Mouse (Mus musculus) embryonic facial prominence, embryonic 12.5 days (tissue): ENCODE results near the gene Abcb8. TPM values are rescaled to one million over a fixed set of nuclear protein-coding genes. Genes with fewer than 3 reads are reported as not detected.

ENCODE experiments used
- ATAC-seq: fragments of 200-750 bp; cut with Nextera tagmentation; 2 replicates; pipeline ENCODE4 v1.8.0; 2017; ENCODE audit not compliant: insufficient number of reproducible peaks, insufficient read depth, low FRiP score, low TSS enrichment
- H3K27ac ChIP-seq: fragments of 300-500 bp; sonication (generic); 2 replicates; pipeline ENCODE4 v1.5.1; 2016; ENCODE audit warnings: mild to moderate bottlenecking
- H3K27me3 ChIP-seq: fragments of 300-500 bp; sonication (generic); 2 replicates; pipeline ENCODE4 v1.6.1; 2016; ENCODE audit warnings: mild to moderate bottlenecking, moderate library complexity
- H3K36me3 ChIP-seq: fragments of 300-500 bp; sonication (generic); 2 replicates; pipeline ENCODE4 v1.6.1; 2016; ENCODE audit warnings: mild to moderate bottlenecking
- H3K4me1 ChIP-seq: fragments of 300-500 bp; sonication (generic); 2 replicates; pipeline ENCODE4 v1.6.1; 2016
- H3K4me2 ChIP-seq: fragments of 300-500 bp; sonication (generic); replicated peaks from 2 replicates; pipeline ENCODE4 v1.6.1; 2016; ENCODE audit warnings: mild to moderate bottlenecking, moderate library complexity
- H3K4me3 ChIP-seq: fragments of 300-500 bp; sonication (generic); 2 replicates; pipeline ENCODE4 v1.5.1; 2016; ENCODE audit warnings: mild to moderate bottlenecking
- H3K9ac ChIP-seq: fragments of 300-500 bp; sonication (generic); 2 replicates; pipeline ENCODE4 v1.6.1; 2016; ENCODE audit warnings: mild to moderate bottlenecking, moderate library complexity
- H3K9me3 ChIP-seq: fragments of 300-500 bp; sonication (generic); 2 replicates; pipeline ENCODE4 v1.6.1; 2016; ENCODE audit warnings: mild to moderate bottlenecking, moderate library complexity
- WGBS: fragments of 180-500 bp; shearing (Covaris S2); methylation state at CpG from one replicate; pipeline ENCODE4 v1.1.7; 2016; 5-methylcytosine and 5-hydroxymethylcytosine counted together
- polyA plus RNA-seq: library from polyadenylated mRNA; unstranded; fragments of >200 nt; fragmentation: Nextera tagmentation; extraction: Ambion mirVana; gene quantifications from 2 replicates; pipeline ENCODE4 v1.2.1, GENCODE M21; 2016

Gene Abcb8
- 44.6 and 46.2 TPM in 2 replicates for polyA plus RNA-seq

- WGBS: 20% methylated on average over 7 of the region's 7 CpGs
- Histone ChIP-seq H3K4me2 (peak within 1 kb of the TSS; percentile 49), H3K9me3 (no peaks in the 10 kb centered on the region), H3K4me3 (peak within 1 kb of the TSS; percentile 60), H3K27me3 (peaks cover 12% of the 10 kb centered on the region), H3K4me1 (no peaks in the 10 kb centered on the region), H3K27ac (peak within 1 kb of the TSS; percentile 77), H3K36me3 (no peaks in the 10 kb centered on the region), H3K9ac (peak within 1 kb of the TSS; percentile 44; the same call in 1 of the 2 replicates)
- no peak for ATAC-seq
Observed at GRCm38 (mm10) chr5:24393392-24393997, at the start of gene Abcb8. Gene Abcb8 (plus strand): TSS chr5:24393663.

- 0 out of 2 replicates have a peak overlapping the region, but pooled peaks have one; percentile 1 for H3K4me2 ChIP-seq
Observed at GRCm38 (mm10) chr5:24343977-24344436, 49.5 kb upstream of the Abcb8 start.

GRCm38 (mm10) chr5:24344477-24345051, 48.9 kb upstream of the Abcb8 start:
- 19% methylated on average over 12 of the region's 12 CpGs for WGBS
- Histone ChIP-seq H3K9ac (no peak overlapping the region), H3K27me3 (peaks cover 44% of the 10 kb centered on the region), H3K27ac (peak overlapping the region; percentile 24), H3K9me3 (no peaks in the 10 kb centered on the region), H3K4me1 (peaks cover 20% of the 10 kb centered on the region), H3K36me3 (no peaks in the 10 kb centered on the region), H3K4me2 (0 out of 2 replicates have a peak overlapping the region, but pooled peaks have one; percentile 1), H3K4me3 (no peak overlapping the region)
- ATAC-seq: peak; percentile 54

More at GRCm38 (mm10) chr5:24343977-24344436, 49.5 kb upstream of the Abcb8 start:
- 13% methylated on average over 2 of the region's 2 CpGs for WGBS
- H3K9me3 ChIP-seq: no peaks in the 10 kb centered on the region
- H3K9ac ChIP-seq: no peak overlapping the region
- peak overlapping the region; percentile 24 for H3K27ac ChIP-seq
- peaks cover 39% of the 10 kb centered on the region for H3K27me3 ChIP-seq
- ATAC-seq: no peak
- peaks cover 20% of the 10 kb centered on the region for H3K4me1 ChIP-seq
- no peak overlapping the region for H3K4me3 ChIP-seq
- no peaks in the 10 kb centered on the region for H3K36me3 ChIP-seq

GRCm38 (mm10) chr5:24346313-24346712, 47.1 kb upstream of the Abcb8 start:
- Histone ChIP-seq H3K4me1 (peaks cover 26% of the 10 kb centered on the region), H3K4me3 (no peak overlapping the region), H3K9me3 (no peaks in the 10 kb centered on the region), H3K9ac (no peak overlapping the region), H3K27ac (no peak overlapping the region), H3K36me3 (no peaks in the 10 kb centered on the region), H3K27me3 (peaks cover 62% of the 10 kb centered on the region), H3K4me2 (no peak overlapping the region)
- WGBS: 81% methylated on average over 7 of the region's 7 CpGs
- ATAC-seq: no peak

- 46% methylated on average over 7 of the region's 7 CpGs for WGBS
- Histone ChIP-seq H3K9ac (no peak overlapping the region), H3K36me3 (no peaks in the 10 kb centered on the region), H3K27me3 (peaks cover 65% of the 10 kb centered on the region), H3K4me3 (no peak overlapping the region; the same call in 1 of the 2 replicates), H3K4me2 (peak overlapping the region; percentile 97), H3K9me3 (no peaks in the 10 kb centered on the region), H3K4me1 (peaks cover 32% of the 10 kb centered on the region), H3K27ac (no peak overlapping the region)
- ATAC-seq: no peak
Observed at GRCm38 (mm10) chr5:24347186-24347875, 46.1 kb upstream of the Abcb8 start.

GRCm38 (mm10) chr5:24348128-24348527, 45.3 kb upstream of the Abcb8 start:
- Histone ChIP-seq H3K4me3 (peak overlapping the region; percentile 42), H3K27ac (no peak overlapping the region), H3K9me3 (no peaks in the 10 kb centered on the region), H3K36me3 (no peaks in the 10 kb centered on the region), H3K4me1 (peaks cover 40% of the 10 kb centered on the region), H3K27me3 (peaks cover 72% of the 10 kb centered on the region), H3K4me2 (peak overlapping the region; percentile 97), H3K9ac (peak overlapping the region; percentile 47)
- ATAC-seq: no peak
- WGBS: 1% methylated on average over 41 of the region's 41 CpGs

- no peaks in the 10 kb centered on the region for H3K9me3 ChIP-seq
- H3K9ac ChIP-seq: peak overlapping the region; percentile 47; the same call in 1 of the 2 replicates
- no peaks in the 10 kb centered on the region for H3K36me3 ChIP-seq
- peak overlapping the region; percentile 42 for H3K4me3 ChIP-seq
- H3K4me2 ChIP-seq: peak overlapping the region; percentile 97
- under 1% methylated on average over 30 of the region's 30 CpGs for WGBS
- H3K27me3 ChIP-seq: peaks cover 76% of the 10 kb centered on the region
- peaks cover 40% of the 10 kb centered on the region for H3K4me1 ChIP-seq
- no peak overlapping the region for H3K27ac ChIP-seq
- no peak for ATAC-seq
Observed at GRCm38 (mm10) chr5:24348546-24348945, 44.9 kb upstream of the Abcb8 start.

- Histone ChIP-seq H3K9me3 (no peaks in the 10 kb centered on the region), H3K9ac (no peak overlapping the region), H3K4me1 (peaks cover 28% of the 10 kb centered on the region), H3K4me2 (peak overlapping the region; percentile 99), H3K27me3 (peaks cover 77% of the 10 kb centered on the region), H3K27ac (no peak overlapping the region), H3K4me3 (peak overlapping the region; percentile 63; the same call in 1 of the 2 replicates), H3K36me3 (no peaks in the 10 kb centered on the region)
- ATAC-seq: no peak
- WGBS: 53% methylated on average over 3 of the region's 3 CpGs
Observed at GRCm38 (mm10) chr5:24350073-24350472, 43.4 kb upstream of the Abcb8 start.

- H3K4me2 ChIP-seq: peak overlapping the region; percentile 99
- peak overlapping the region; percentile 63 for H3K4me3 ChIP-seq
- ATAC-seq: no peak
- 43% methylated on average over 14 of the region's 15 CpGs for WGBS
- H3K9me3 ChIP-seq: no peaks in the 10 kb centered on the region
- peak overlapping the region; percentile 66 for H3K9ac ChIP-seq
- peaks cover 75% of the 10 kb centered on the region for H3K27me3 ChIP-seq
- no peaks in the 10 kb centered on the region for H3K36me3 ChIP-seq
- H3K27ac ChIP-seq: peak overlapping the region; percentile 60; the same call in 1 of the 2 replicates
- H3K4me1 ChIP-seq: peaks cover 28% of the 10 kb centered on the region
Observed at GRCm38 (mm10) chr5:24350531-24351250, 42.8 kb upstream of the Abcb8 start.

- Histone ChIP-seq H3K36me3 (no peaks in the 10 kb centered on the region), H3K4me3 (peak within 1 kb of the TSS; percentile 63), H3K9me3 (no peaks in the 10 kb centered on the region), H3K9ac (peak within 1 kb of the TSS; percentile 66), H3K4me2 (peak within 1 kb of the TSS; percentile 99), H3K4me1 (peaks cover 28% of the 10 kb centered on the region), H3K27me3 (peaks cover 73% of the 10 kb centered on the region), H3K27ac (peak within 1 kb of the TSS; percentile 81)
- WGBS: under 1% methylated on average over 23 of the region's 53 CpGs
- peak; percentile 12; the same call in 1 of the 2 replicates for ATAC-seq
Observed at GRCm38 (mm10) chr5:24351278-24351677, 42.2 kb upstream of the Abcb8 start, which contains the start of gene Kcnh2. Gene Kcnh2 (minus strand): TSS chr5:24351604.

GRCm38 (mm10) chr5:24351701-24352171, 41.7 kb upstream of the Abcb8 start:
- Histone ChIP-seq H3K4me2 (peak overlapping the region; percentile 99), H3K27me3 (peaks cover 70% of the 10 kb centered on the region), H3K4me3 (peak overlapping the region; percentile 63), H3K27ac (peak overlapping the region; percentile 81), H3K9me3 (no peaks in the 10 kb centered on the region), H3K9ac (peak overlapping the region; percentile 66; the same call in 1 of the 2 replicates), H3K4me1 (peaks cover 28% of the 10 kb centered on the region), H3K36me3 (no peaks in the 10 kb centered on the region)
- 0% methylated on average over 40 of the region's 41 CpGs for WGBS
- peak; percentile 68 for ATAC-seq
